Mouse (Mus musculus) cerebellum, postnatal 36 days (tissue): ENCODE measurements around the gene Hs2st1.

Experiments used
- DNase-seq, 2 experiments: peaks; one replicate each; pipeline ENCODE4 v3.0.0; 2021 to 2022; ENCODE audit warnings: mixed read lengths in 2 of 2

The Hs2st1 gene

DNA sequence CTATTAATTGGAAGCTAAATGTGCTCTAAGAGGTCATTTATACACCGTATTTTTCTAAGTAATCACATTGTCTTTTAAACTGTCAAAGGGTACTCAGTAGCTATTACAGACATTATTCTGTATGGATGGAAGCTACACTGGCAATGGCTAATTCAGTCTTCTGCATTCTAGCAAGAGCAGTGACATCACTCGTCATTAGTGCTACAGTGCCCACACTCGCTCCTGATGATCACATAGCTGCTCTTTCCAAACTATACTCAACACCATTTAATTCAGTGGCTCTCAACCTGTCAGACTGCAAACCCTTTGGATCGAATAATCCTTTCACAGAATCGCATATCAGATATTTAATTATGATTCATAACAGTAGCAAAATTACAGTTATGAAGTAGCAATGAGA is 19.3 kb downstream of the Hs2st1 start:
- no peak for DNase-seq

DNA sequence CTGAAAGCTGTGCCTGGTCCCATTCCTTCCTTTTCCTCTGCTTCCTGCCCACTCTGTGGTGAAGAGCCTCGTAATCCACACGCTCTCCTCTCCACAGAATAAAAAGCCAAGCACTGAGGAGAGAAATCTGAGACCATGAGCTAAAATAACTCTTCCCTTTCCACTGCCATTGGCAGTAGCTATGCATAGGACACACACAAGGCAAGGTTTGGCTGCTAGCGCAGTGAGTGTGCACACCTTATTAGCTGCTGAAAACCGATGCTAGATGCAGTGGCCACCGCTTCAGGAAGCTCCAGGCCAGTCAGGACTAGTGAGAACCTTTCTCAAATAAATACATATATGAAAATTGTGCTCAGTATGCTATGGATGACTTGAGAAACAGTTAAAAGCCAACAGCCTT is 19.9 kb downstream of the Hs2st1 start:
- DNase-seq: no peak

DNA sequence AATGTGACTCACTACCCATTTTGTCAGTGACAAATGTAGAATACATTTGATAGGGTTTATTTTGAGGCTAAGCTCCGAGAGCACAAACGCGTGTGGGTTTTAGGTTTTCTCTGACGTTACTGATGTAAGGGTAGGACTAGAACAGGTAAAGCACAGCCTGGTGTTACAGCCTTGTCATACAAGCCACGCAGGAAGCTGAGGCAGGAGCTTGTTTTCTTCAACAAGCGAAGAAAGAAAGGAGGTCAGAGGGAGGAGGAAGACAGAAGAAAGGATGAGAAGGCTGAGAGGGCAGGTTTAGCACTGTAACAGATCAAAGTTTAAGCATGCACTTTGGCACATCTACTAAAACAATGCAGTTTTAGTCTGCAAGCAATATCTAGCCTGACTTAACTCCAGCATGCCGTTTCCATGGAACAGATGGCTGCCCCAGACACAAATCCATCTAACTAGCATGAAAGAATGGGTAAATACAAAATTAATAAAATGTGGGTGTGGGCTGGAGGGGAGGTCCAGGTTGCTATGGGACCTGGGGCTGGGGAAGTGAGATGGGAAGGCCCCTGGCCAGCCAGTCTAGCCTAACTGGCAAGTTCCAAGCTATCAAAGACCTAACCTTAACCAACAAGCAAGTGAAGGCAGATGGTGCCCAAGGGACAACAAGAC is 21.7 kb downstream of the Hs2st1 start:
- DNase-seq: no peak

DNA sequence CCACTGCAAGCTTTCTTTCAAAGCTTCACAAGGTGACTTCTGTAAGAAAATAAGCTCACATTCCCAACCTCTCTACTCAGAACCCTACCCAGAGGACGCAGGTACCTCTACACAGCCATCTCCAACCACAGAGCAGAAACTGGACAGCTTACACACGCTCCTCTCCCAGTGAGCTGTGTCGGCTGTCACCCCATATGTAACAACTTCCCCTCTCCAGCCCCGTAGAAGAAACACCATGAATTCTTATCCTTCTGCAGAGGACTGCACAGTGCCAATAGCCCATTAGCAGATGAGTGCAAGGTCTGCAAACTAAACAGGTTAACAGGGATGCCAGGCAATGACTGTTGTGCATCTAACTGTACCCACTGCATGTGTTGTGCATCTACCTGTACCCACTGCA is 23.5 kb downstream of the Hs2st1 start:
- DNase-seq: no peak

DNA sequence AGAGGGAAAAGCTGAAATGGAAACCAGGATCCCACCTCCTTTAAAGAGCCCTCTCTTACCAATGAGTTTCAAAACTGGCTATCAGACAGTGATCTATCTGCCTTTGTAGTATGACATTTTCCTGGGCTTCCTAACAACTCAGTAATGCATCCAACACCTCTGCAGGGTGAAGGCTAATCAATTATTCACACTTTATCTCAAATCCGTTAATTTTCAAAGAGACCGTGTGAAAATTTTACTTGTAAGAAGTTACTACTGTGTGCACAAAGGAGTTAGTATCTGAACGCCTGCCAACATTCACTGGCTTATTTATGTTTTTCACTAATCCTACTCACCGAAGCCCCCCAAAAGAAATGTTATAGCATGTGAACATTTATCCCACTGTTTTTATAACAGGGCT is 24.1 kb downstream of the Hs2st1 start:
- no peak for DNase-seq

DNA sequence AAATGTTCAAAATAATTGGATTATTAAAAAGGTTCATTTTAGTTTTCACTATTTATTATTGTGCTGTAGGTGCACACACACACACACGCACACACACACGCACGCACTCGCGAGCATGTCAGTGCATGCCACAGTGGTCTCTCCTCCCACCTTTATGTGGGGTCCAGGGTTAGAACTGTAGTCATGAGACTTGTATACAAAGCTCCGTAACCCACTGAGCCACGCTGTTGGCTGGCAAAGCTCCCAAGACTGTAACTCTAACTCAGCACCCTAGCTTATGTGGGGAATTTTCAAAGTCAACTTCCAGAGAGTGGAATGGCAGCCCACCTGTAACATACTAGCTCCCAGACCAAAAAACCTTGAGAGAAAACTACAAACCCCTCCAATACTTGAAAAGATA is 24.8 kb downstream of the Hs2st1 start:
- no peak for DNase-seq

DNA sequence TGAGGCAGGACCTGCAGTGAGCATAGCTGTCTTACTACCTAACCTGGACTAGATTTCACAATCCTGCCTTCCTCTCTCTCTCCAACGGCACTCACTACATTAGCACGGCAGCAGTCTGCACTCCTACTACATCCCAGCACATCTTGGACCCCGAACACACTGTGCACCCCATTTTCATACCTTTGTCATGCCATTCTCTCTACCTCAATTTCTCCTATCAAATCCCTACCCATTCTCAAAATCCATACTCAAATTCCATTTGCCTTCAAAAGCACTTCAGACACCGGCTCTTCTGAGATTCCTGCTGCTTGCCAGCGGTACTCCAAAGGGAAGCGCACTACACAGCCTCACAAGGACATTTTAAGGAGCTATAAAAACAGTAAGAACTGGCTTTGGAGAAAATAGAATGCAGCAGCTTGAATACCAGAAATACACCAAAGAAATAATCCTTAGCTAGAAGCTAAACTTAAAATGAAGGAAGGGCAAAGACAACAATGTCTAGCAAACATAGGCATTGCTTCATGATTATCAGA is 28.0 kb downstream of the Hs2st1 start:
- DNase-seq: no peak

DNA sequence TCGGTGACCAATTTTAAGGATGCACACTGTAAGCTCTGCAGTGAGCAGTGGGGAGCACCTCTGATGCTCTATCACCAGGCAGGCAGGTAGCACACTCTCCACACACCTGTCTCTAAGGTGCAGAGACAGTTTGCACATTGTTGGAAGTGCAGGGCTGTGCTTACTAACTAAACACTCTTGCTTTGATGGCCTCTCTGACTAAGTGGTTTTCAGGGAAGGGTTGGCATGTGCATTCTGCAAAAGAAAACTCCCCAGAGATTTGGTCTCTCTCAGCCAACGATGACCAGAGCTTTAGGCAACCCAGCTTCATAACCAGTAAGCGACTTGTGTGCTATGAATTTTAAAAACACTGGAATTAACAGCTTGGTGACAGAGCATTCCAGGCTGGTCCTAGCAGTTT is 29.2 kb downstream of the Hs2st1 start:
- DNase-seq: no peak

DNA sequence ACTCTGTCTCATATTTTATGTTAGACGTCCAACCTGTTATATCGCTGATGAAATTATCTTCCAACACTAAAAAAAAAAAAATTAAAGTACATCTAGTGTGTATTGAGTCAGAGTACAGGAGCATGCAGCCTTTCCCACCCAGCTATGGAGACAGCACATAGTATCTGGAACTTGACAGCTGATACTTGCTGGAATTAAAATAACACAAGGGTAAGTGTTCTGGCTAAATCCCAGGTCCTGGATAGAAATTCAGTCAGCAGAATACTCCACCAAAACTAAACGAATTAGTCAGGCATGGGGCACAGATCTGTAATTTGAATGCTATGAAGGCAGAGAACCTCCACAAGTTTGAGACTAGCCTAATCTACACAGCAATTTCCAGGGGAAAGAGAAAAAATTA is 30.9 kb downstream of the Hs2st1 start:
- no peak for DNase-seq

DNA sequence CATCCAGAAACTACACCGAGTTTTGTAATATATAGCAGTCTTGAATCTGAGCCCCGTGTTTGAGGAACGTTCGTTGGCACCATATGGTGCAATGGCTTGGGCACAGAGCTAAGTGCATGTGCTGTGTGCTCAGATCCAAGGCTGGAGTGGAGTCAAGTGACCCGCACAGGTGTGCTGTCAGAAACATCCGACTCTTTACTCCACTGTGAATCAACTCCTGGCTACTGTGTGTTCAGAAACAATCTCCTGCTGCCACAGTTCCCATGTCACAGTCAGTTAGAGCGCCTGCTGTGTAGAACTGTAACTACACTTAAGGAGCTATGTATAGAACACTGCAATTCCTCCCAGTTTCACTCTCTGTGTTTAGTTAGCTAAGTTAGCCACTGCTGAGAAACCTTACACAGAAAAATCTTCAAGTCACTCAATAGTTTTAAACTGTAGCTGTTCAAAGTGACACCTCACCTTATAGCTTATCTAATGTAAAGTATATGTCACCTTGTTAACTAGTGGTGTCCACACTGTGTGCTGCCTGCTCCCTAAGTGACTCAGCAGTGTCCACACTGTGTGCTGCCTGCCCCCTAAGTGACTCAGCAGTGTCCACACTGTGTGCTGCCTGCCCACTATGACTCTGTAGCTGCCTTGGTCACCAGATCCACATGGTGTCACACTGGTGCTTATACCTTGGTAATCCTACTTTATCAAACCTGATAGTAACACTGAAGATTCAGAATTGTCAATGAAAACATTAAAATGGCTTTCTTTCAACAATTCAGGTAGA is 32.7 kb downstream of the Hs2st1 start:
- DNase-seq: peak; percentile 30 to 31

DNA sequence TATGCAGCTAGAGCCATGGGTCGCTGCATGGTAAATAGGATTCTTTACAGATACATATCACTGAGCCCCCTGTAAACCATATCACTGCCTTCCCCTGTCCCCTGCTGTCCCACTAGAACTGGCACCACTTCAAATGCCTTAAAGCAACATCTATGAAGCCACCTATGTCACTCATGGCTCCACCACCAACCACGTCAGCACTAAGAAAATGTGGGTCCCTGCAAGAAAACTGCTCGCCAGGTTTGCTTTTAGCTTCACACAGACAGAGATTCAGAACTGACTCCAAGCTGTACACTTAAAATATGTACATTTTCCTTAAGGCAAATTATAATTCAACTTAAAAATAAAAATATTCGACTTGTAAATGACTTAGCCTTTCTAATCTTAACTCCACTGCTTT is 34.9 kb downstream of the Hs2st1 start:
- DNase-seq: no peak

DNA sequence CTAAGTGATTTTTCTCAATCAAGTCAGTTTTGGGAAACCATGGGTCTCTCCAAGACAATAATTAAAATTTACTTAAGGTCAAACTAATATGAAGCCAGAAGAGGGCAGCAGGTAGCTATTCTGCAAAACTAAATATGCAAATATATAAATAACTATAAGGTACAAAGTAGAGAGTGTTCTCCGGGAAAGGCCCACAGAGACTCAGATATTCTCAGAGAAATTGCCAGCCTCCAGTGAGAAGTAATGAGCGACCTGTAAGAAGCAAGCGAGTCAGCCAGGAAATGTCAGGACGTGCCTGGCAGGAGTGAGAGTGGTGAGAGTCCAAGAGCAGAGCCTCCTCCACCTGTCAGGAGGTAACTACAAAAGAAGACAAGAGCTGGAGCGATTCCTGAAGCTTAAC is 39.0 kb downstream of the Hs2st1 start:
- peak; percentile 43 to 67 for DNase-seq

DNA sequence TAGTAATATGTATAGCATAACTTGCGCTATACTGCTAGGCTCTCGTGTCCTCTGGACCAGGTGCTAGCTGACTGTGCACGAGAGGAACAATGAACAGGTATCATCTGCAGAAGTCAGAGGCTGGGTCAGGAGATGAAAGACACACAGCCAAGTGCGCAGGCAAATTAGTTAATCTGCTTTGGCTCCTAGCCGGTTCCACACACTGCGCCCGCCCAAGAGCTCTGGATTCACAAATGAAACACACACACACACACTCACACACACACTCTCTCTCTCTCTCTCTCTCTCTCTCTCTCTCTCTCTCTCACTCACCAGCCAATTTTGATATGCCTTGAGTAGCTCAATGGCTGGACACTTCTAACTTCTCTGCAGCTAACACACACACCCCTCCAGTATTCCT is 42.1 kb downstream of the Hs2st1 start:
- DNase-seq: no peak

DNA sequence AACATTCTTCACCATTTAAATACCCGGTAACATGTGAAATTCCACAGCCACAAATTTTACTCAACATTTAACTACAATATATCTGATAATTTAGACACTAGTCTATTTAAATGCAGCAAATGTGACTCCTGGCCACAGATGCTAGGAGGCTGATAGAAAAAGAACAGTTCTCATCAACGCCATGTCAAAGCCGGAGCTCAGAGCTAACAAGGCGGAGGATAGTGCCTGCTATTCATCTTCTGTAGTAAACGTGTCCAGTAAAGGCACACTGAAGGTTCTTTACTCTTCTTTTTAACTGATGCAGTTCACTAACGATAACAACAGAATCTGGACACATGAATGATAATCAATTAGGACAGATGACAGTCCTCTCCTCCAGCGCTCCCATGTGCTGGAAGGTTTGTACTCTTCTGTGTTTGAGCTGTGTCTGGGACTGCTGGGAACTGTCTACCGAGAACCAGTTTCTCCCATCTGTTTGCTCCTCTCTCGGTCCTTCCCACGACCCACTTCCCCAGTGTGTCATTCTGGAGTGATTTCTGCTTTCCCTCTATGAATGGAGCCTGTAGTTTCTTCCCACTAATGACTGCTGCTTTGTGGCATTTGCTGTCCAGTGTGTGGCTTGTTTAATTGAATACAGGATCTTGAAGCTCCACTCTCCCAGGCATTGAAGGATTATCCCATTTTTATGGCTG is 50.3 kb downstream of the Hs2st1 start:
- DNase-seq: no peak

DNA sequence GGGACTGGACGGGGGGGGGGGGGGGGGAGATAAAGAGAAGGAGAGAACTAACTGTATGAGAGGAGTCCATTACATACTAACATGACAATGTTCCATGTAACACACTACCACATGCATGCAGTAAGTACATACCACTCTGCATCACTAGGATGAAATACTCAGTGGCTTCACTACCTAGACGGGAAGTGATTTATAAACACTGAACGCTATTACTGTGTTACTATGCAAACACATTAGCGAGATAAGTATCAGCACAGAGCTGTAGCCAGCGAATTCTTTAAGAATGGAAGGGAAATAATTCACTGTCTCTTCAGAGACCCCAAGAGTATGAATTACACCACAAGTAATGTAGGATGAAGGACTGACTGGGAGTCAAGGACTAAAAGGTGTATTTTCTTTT is 51.1 kb downstream of the Hs2st1 start:
- DNase-seq: no peak

DNA sequence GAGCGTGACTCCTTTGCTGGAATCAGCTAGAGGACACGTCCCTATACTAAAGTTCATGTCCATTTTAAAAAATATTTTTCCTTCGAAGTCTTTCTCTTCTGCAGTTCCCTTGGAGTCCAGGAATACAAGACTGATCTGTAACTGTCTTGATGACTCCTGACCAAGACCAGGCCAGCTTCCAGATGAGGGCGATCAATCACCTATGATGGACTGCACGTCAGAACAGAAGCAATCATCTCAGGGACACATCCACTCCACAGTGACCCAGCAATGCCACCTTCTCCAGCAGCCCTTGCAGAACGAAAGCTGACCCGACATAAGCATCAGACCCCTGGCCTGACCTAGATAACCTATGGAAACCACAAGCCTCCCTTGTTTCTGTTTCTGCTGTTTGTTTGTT is 54.7 kb downstream of the Hs2st1 start:
- no peak for DNase-seq

DNA sequence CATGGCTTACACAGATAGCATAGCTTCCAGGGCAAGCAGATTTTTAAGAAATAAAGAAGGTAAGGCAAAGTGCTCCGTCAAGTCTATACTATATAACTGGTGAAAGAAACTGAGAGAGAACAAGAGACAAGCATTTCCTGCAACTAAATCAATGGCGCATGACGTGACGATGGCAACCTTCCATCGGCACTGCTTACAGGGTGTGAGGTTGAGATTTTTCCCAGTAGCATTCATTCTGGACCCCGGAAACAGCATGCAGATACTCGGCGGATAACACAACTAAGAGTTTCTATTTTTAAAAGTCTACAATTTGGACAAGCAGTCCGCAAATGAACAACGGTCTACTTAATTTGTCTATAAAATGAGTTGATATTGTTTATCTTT is 55.9 kb downstream of the Hs2st1 start:
- no peak for DNase-seq

DNA sequence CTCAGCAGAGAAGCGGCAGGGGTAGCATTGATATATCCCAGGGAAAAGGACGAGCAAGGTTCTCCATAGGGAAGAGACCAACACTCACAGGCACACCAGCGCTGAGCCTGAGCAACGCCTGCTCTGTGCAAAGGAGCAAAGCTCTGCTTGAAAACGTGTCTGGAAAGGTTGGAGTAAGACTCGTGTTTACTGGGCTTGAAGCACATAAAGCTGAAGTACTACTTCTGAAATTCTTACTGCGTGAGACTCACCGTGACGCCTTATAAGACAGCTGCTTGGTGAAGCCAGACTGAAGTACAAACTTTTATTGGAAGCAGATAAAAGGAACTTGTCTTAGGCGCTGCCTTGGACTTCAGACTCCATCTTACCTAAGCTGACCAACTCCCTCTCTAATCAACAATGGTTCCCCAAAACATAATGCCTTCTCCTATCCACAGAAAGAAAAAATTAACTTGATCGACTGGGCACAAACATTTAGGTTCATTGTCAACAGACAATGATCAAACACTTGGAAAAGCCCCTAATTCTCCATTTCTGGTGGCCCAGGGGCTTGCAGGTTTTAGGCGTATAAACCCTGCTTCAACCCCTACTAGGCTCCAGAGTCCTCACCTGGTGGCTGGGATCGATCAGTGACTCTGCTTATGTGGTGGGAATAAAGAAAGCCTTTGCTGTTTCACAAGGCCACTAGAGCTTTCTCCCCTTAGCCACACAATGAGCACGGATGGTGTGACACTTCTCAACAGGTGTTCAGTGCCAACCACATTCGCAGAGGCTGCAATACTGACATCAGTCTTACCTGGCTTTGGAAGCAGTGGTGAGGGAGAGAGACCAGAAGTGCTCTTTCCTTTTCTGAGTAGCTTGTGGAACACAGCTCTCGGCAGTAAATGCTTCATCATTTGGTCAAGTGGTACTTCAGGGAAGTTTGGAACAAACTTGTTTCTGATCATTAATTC is 56.5 kb downstream of the Hs2st1 start:
- DNase-seq: no peak

DNA sequence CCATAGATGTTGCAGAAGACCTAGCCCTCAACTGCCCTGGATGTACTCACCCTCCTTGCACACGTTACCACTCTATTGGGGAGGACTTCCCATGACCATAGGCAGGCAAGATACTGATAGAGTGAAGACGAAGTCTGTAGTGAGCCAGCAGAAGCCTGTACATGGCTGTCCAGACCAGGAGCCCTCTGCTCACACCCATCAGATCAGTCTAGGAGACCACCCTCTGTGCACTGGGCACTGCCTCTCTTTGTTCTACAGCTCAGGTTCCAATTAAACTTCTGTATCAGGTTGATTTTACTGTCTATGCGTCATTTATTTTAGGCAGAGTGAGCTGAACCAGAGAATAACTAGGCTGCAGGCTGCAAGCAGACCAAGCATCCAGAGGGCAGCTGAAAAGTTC is 59.3 kb downstream of the Hs2st1 start:
- DNase-seq: no peak

DNA sequence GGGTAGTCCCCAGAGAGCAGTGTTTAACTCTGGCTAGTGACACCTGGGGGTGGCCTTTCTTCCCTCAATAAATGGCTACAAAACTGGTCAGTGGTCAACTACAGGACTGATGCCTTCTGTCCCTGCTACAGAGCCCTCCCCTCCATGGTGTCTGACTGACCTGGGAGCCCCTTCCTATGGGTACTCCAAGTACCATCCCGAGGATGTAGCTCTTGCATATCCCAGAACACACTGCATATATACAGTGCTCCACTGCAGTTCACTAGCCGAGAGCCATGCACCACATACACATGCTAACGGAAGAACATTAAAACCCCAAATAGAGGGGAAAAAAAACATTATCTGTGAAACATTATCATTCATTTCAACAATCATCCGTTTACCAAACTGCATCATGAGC is 61.6 kb downstream of the Hs2st1 start:
- DNase-seq: no peak

DNA sequence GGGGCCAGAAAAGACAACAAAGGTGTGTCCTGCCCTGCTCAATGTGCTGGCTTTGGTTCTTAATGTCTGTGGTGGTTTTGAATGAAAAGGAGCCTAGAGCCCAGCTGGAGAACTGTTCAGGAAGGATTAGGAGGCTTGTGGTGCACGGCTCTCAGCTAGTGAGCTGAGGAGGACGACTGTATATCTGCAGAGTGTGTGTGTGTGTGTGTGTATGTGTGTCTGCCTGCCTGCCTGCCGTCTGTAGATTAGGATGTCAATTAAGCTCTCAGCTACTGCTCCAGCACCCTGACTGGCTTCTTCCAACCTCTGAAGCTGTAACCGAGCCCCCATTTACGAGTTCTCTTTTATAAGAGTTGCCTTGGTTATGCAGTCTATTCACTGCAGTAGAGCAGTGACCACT is 62.1 kb downstream of the Hs2st1 start:
- DNase-seq: no peak

DNA sequence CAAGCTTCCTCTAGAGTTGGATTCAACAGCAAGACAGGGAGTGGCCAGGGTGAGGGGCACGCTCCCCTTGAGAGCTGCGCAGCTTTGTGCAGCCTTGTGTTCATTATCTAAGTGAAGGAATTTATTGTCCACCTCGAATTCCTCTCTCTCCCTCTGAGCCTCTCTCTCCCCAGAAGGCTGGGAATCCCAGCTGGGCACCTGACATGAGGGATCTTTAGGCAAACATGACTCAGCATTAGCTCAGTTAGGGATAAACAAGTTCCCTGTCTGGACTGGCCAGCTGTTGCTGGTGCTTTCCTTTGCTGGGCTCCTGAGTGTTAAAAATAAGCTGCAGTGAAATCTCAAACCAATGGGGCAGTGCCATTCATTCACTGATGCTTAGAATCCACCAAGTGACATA is 63.8 kb downstream of the Hs2st1 start:
- DNase-seq: no peak

DNA sequence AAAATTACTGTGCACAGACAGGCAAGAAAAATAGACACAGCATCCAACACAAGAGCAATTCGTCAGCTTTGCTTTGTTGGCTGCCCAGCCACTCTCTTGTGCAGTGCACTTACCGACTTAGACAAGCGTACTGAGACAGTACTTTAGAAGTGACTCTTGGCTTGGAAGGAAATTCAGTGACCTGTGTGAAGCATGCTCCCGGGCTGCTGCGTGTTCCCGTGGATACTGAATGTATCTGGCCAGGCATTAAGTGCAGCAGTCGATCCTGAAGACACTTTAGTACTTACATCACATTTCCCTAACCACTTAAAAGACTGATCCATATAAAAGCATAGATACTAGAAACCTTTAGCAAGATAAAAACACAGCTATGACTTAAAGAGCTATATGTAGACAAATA is 68.1 kb downstream of the Hs2st1 start:
- no peak for DNase-seq
